Mouse (Mus musculus): Measurements from ENCODE around the gene Gm20388. TPM values are rescaled to one million over a fixed set of nuclear protein-coding genes. Genes with fewer than 3 reads are reported as not detected.

Gm20388 gene
- polyA plus RNA-seq, 1 experiment, result not detected

DNA sequence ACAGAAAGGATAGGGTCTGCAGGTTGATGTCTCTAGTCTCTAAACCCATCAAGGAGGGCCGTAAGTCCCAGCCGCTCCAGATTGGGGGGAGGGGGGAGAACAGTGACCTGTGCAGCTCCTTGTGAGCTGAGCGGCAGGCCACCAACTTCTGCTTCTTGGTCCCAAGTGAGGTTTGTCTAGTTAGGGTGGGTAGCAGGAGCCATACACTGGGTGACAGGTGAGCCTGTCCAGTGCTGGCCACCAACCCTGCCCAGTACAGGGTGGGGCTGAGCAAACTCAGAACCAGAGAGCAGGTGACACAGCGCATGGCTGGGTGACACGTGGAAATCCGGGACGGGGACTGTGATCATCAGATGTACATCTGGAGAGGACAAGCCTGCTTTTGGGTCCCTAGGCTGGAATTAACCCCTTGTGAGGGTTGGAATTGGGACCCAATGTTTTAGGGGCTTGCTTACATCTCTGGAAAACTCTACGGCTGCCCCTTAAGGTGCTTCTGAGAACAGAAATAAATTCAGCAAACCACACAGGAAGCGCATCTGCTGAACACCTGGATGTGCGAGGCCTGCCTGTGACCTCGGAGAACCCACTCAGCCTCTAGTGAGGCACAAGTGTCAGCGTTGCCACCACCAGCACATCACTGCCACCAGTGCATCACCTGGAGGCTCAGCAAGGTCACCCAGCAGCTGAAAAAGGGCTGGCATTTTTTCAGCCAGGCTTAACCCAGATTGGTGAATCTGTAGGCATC is 2791.0 kb downstream of the Gm20388 start:
- WGBS, result 90% methylated on average over 12 of the region's 12 CpGs
- peaks cover 24% of the 10 kb centered on the region for H3K4me1 ChIP-seq (ENCODE audit: control insufficient read depth, insufficient read depth, low read length)
- no peak overlapping the region for H3K4me3 ChIP-seq (ENCODE audit: insufficient read depth, low read depth, low read length)
- TF ChIP-seq POLR2A (IDR thresholded peaks at IDR 0.05; ENCODE audit: insufficient read depth, low read depth, low read length), result no peak
- no peak for TF ChIP-seq CTCF (IDR thresholded peaks at IDR 0.05; ENCODE audit: insufficient read depth, low read depth, low read length)
- H3K27ac ChIP-seq (ENCODE audit: insufficient read depth, low read depth, low read length), result no peak overlapping the region

DNA sequence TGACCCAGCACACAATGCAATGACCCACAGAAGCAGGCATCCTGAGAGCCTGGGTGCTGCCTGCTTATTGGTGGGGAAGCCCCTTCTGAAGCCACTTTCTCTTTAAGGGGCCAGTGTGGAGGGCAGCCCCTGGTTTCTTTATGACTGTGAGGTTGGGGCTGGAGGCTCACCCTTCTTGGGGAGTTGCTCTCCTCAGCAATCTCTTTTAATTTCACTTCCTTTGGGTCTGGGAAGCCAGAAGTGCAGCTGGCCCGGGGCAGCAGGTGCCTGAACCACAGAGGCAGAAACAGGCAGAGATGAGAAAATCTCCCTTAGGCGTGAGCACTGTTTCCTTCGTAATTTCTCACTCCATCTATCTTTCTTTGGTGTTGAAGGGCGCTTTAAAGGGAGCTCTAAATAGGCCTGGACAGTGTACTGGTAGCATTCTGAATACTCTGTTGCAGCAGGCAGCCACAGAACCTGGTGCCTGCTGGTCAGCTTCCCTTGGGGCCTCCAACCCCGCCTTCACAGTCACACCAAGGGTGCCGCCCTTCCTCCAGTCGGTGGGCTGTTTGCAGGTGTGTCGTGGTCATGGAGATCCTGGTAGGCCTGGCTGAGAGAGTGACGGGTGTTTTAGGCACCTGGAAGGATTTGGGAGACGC is 2791.8 kb downstream of the Gm20388 start:
- H3K27ac ChIP-seq (ENCODE audit: insufficient read depth, low read depth, low read length), result no peak overlapping the region
- no peak overlapping the region for H3K4me3 ChIP-seq (ENCODE audit: insufficient read depth, low read depth, low read length)
- TF ChIP-seq POLR2A (IDR thresholded peaks at IDR 0.05; ENCODE audit: insufficient read depth, low read depth, low read length) (no peak), CTCF (IDR thresholded peaks at IDR 0.05; ENCODE audit: insufficient read depth, low read depth, low read length) (no peak)
- peaks cover 25% of the 10 kb centered on the region for H3K4me1 ChIP-seq (ENCODE audit: control insufficient read depth, insufficient read depth, low read length)
- 73% methylated on average over 10 of the region's 10 CpGs for WGBS

DNA sequence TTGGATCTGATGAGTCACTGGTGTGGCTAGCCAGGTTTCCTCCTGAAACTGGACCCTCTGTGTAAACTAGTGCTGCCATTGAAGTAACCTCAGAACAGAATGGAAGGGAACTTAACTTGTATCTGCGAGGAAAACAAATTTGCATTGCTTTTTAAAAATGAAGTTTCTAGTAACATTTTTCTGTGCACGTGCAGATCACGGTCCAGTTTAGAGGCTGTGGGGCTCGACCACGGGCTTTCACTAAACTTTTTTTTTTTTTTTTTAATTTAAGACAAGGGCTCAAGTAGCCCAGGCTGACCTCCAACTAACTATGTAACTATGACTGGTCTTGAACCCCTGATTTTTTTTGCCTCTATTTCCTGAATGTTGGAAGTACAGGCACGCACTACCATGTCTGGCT is 2792.3 kb downstream of the Gm20388 start:
- H3K4me1 ChIP-seq (ENCODE audit: control insufficient read depth, insufficient read depth, low read length), result peaks cover 27% of the 10 kb centered on the region
- no peak overlapping the region for H3K27ac ChIP-seq (ENCODE audit: insufficient read depth, low read depth, low read length)
- TF ChIP-seq CTCF (IDR thresholded peaks at IDR 0.05; ENCODE audit: insufficient read depth, low read depth, low read length) (no peak), POLR2A (IDR thresholded peaks at IDR 0.05; ENCODE audit: insufficient read depth, low read depth, low read length) (no peak)
- no peak overlapping the region for H3K4me3 ChIP-seq (ENCODE audit: insufficient read depth, low read depth, low read length)
- 89% methylated on average over 6 of the region's 6 CpGs for WGBS

DNA sequence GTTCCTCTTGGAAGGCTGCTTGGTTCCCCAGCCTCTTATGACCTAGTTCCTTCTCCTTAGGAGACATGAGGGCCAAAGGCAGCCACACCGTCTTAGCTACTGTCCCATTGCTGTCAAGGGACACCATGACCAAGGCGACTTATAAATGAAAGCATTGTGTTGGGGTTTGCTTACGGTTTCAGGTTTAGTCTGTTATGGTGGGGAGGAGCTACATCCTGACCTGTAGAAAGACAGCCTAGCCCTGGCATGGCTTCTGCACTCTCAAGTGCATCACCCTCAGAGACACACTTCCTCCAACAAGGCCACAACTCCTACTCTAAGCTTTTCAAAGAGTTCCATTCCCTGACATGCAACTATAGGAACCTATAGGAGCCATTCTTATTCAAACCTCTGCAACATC is 2794.0 kb downstream of the Gm20388 start:
- H3K4me1 ChIP-seq (ENCODE audit: control insufficient read depth, insufficient read depth, low read length), result peaks cover 22% of the 10 kb centered on the region
- 91% methylated on average over 3 of the region's 3 CpGs for WGBS
- no peak for TF ChIP-seq POLR2A (IDR thresholded peaks at IDR 0.05; ENCODE audit: insufficient read depth, low read depth, low read length)
- TF ChIP-seq CTCF (IDR thresholded peaks at IDR 0.05; ENCODE audit: insufficient read depth, low read depth, low read length), result no peak
- H3K27ac ChIP-seq (ENCODE audit: insufficient read depth, low read depth, low read length), result no peak overlapping the region
- no peak overlapping the region for H3K4me3 ChIP-seq (ENCODE audit: insufficient read depth, low read depth, low read length)

DNA sequence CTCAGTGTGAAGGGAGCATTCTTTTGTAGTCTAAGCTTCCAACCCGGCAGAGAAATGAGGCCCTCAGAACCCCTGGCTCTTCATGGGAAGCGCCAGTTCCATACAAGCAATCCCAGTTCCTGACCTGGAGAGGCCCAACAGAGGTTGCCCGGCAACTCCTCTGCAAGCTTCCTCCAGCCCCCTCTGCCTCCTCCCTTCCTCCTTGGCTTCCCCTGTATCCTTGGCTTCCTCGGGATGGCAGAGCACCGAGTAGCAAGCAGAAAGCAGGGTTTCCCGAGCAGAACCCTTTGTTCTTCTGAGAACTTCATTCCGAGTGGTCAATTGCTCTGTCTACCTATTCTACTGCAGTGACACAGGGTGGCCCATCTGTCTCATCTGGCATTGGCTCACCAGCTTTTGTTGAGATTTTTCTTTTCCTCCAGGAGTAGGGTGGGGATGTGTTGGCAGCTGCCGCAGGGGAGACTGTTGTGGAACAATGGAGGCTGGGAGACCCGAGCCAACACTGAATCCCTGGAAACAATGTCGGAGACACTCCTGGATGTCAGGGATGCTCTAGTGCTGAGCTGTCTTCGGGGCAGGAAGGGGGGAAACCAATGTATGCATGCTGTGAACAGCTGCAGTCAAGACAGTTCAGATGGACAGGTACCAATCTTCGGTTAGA is 2795.4 kb downstream of the Gm20388 start:
- 33% methylated on average over 12 of the region's 12 CpGs for WGBS
- H3K4me3 ChIP-seq (ENCODE audit: insufficient read depth, low read depth, low read length), result no peak overlapping the region
- H3K4me1 ChIP-seq (ENCODE audit: control insufficient read depth, insufficient read depth, low read length), result peaks cover 28% of the 10 kb centered on the region
- no peak for TF ChIP-seq POLR2A (IDR thresholded peaks at IDR 0.05; ENCODE audit: insufficient read depth, low read depth, low read length)
- no peak for TF ChIP-seq CTCF (IDR thresholded peaks at IDR 0.05; ENCODE audit: insufficient read depth, low read depth, low read length)
- no peak overlapping the region for H3K27ac ChIP-seq (ENCODE audit: insufficient read depth, low read depth, low read length)

DNA sequence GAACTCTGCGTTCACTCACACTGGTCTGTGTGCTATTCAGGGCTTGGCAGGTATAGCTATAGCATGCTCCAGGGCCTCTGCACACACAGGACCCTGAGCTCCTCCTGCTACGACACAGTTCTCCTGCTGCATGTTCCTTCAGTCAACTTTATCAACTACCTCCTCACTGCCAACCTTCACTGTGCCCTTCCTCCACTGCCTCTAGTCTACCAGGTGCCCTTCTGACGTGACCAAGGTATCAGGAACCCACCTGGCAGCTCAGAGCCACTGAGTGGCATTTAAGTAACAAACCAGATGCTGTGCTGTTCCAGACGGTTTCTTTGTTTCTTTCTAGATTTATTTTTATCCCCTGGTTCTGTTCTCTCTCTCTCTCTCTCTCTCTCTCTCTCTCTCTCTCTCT is 2796.5 kb downstream of the Gm20388 start:
- H3K27ac ChIP-seq (ENCODE audit: insufficient read depth, low read depth, low read length), result no peak overlapping the region
- TF ChIP-seq POLR2A (IDR thresholded peaks at IDR 0.05; ENCODE audit: insufficient read depth, low read depth, low read length), result no peak
- no peak for TF ChIP-seq CTCF (IDR thresholded peaks at IDR 0.05; ENCODE audit: insufficient read depth, low read depth, low read length)
- 65% methylated on average over 4 of the region's 4 CpGs for WGBS
- H3K4me1 ChIP-seq (ENCODE audit: control insufficient read depth, insufficient read depth, low read length), result peaks cover 28% of the 10 kb centered on the region
- H3K4me3 ChIP-seq (ENCODE audit: insufficient read depth, low read depth, low read length), result no peak overlapping the region

DNA sequence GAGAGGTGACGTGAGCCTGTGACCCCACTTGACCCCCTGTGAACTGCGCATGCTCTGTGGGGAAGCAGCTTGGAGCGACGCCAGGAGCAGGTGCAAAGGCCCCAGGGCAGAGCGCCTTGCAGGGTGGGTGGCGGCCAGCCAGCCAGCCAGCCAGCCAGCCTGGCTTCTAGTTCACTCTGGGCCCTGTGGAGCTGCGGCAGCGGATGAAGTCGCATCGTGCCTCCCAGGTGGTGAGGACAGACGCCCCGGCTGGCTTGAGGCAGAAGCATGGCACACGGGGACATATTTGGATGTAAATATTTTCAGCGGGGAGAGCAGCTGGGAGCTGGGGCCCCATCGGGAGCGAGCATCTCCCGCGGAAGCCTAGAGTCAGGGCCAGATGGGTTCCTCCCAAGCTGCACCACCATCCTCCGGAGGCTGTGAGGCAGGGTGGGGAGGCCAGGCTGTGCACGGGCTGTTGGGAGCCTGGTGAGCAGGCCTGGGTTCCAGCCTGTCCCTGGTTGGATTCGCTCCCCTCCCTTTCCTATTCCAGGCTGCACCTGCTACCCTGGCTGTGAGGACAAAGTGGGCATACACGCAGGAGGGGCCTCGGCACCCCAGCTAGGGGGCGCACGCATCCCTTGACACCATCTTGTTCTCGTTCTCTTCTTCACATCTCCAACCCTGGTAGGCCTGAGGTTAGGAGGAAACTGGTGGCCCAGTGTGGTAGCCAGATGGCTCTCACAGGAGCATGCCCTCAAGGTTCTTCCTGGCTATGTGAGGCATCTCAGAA is 2798.9 kb downstream of the Gm20388 start:
- peak overlapping the region; percentile 32; the same call in 1 of the 2 replicates for H3K27ac ChIP-seq (ENCODE audit: insufficient read depth, low read depth, low read length)
- no peak for TF ChIP-seq CTCF (IDR thresholded peaks at IDR 0.05; ENCODE audit: insufficient read depth, low read depth, low read length)
- no peak for TF ChIP-seq POLR2A (IDR thresholded peaks at IDR 0.05; ENCODE audit: insufficient read depth, low read depth, low read length)
- 43% methylated on average over 26 of the region's 26 CpGs for WGBS
- no peak overlapping the region for H3K4me3 ChIP-seq (ENCODE audit: insufficient read depth, low read depth, low read length)
- H3K4me1 ChIP-seq (ENCODE audit: control insufficient read depth, insufficient read depth, low read length), result peaks cover 34% of the 10 kb centered on the region

DNA sequence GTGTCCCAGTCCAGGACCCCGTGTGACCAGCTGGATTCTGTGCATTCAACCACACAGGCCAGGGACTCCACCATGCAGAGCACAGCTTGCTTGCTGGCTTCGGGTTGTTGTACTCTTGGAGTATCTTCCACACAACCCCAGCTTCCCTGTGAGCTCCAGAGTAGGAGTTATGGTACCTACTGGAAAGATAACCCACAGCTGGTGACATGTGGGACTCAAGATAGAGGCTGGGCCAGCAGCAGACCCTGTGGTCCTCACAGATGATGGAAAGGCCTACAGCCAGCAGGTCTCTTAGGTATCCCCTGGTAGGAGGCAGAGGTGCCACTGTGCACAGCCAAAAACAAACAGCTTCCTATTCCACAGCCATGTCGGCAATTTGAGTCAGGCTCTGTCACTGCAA is 2800.8 kb downstream of the Gm20388 start:
- WGBS, result 90% methylated on average over 3 of the region's 3 CpGs
- TF ChIP-seq POLR2A (IDR thresholded peaks at IDR 0.05; ENCODE audit: insufficient read depth, low read depth, low read length), result no peak
- no peak for TF ChIP-seq CTCF (IDR thresholded peaks at IDR 0.05; ENCODE audit: insufficient read depth, low read depth, low read length)
- H3K4me1 ChIP-seq (ENCODE audit: control insufficient read depth, insufficient read depth, low read length), result peaks cover 26% of the 10 kb centered on the region

More for the DNA sequence above, 2800.8 kb downstream of the Gm20388 start:
- Histone ChIP-seq H3K27ac (ENCODE audit: insufficient read depth, low read depth, low read length) (no peak overlapping the region), H3K4me3 (ENCODE audit: insufficient read depth, low read depth, low read length) (no peak overlapping the region)

All from olfactory bulb, adult 2 months (tissue).